Mouse (Mus musculus) cortical plate, adult 2 months (tissue): ENCODE measurements around the gene Flvcr2.

ENCODE experiments used
- CTCF ChIP-seq: fragments of 200-500 bp; IDR thresholded peaks from 2 replicates; pipeline ENCODE4 v1.5.1; 2011; ENCODE audit warnings: mild to moderate bottlenecking, control low read depth, low read length; ENCODE audit not compliant: insufficient read depth; ENCODE audit errors: extremely low read depth
- POLR2A ChIP-seq: fragments of 200-500 bp; IDR thresholded peaks from 2 replicates; pipeline ENCODE4 v1.6.1; 2011; ENCODE audit warnings: mild to moderate bottlenecking, low read length, control low read depth; ENCODE audit not compliant: insufficient read depth; ENCODE audit errors: extremely low read depth

DNA sequence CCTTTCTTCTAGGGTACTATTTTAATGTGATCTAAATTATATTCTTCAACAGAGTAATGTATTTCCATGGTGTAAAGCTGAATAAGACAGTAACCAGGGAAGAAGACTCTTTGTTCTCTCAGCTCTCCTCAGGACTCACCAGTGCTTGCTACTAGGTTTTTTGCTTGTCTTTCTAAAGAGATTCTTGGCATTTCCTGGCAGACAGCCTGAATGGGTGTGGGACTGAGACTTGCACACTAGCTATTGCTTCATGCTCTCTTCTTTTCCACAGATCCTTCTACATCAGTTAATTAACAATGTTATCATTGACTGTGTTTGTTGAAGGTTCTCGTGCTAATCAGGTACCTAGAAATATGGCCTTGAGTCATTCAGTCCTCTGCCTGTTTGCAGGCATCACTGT lies 107.9 kb downstream of the Flvcr2 start:
- TF ChIP-seq CTCF, result no peak
- TF ChIP-seq POLR2A, result no peak
